Mouse (Mus musculus): Measurements from ENCODE around the gene Gm21083. TPM values are rescaled to one million over a fixed set of nuclear protein-coding genes. Genes with fewer than 3 reads are reported as not detected.

The Gm21083 gene
- not detected for polyA plus RNA-seq (2014; fragmentation: Illumina TruSeq; extraction: RNeasy Lipid Tissue Mini Kit (QIAGEN cat#74804); ENCODE audit: low read depth, low replicate concordance)

GRCm38 (mm10) chr5:15577033-15577432, at the start of gene Gm21083:
Gene Gm21083 (plus strand): TSS chr5:15577333.

GRCm38 (mm10) chr5:15529122-15529521, 48.0 kb upstream of the Gm21083 start, which contains the start of gene Gm21190:
Gene Gm21190 (minus strand): TSS chr5:15529222.

GRCm38 (mm10) chr5:15618764-15619163, 41.6 kb downstream of the Gm21083 start, which contains the start of gene Speer4d:
Gene Speer4d (plus strand): TSS chr5:15619064.

Other genes starting within 250 kb of the Gm21083 start
- not detected for gene Gm21149, start 100.8 kb upstream of the Gm21083 start, polyA plus RNA-seq (2014; fragmentation: Illumina TruSeq; extraction: RNeasy Lipid Tissue Mini Kit (QIAGEN cat#74804); ENCODE audit: low read depth, low replicate concordance)
- gene Gm21190, start 48.1 kb upstream of the Gm21083 start, polyA plus RNA-seq (2014; fragmentation: Illumina TruSeq; extraction: RNeasy Lipid Tissue Mini Kit (QIAGEN cat#74804); ENCODE audit: low read depth, low replicate concordance) = not detected
- gene Speer4d, start 41.7 kb downstream of the Gm21083 start, polyA plus RNA-seq (2014; fragmentation: Illumina TruSeq; extraction: RNeasy Lipid Tissue Mini Kit (QIAGEN cat#74804); ENCODE audit: low read depth, low replicate concordance) = not detected
- gene 4930572O03Rik, start 79.7 kb downstream of the Gm21083 start, polyA plus RNA-seq (2014; fragmentation: Illumina TruSeq; extraction: RNeasy Lipid Tissue Mini Kit (QIAGEN cat#74804); ENCODE audit: low read depth, low replicate concordance) = not detected
- gene Speer4c, start 136.9 kb downstream of the Gm21083 start, polyA plus RNA-seq (2014; fragmentation: Illumina TruSeq; extraction: RNeasy Lipid Tissue Mini Kit (QIAGEN cat#74804); ENCODE audit: low read depth, low replicate concordance) = not detected

All from heart, adult 10 weeks (tissue).